Mouse (Mus musculus) heart, embryonic 16.5 days (tissue): ENCODE data around the gene Rcan1. TPM values are rescaled to one million over a fixed set of nuclear protein-coding genes. Genes with fewer than 3 reads are reported as not detected.

Experiments used
- ATAC-seq: fragments of 200-750 bp; cut with Nextera tagmentation; replicated peaks from 2 replicates; pipeline ENCODE4 v1.8.0; 2017; ENCODE audit warnings: moderate number of reproducible peaks; ENCODE audit not compliant: insufficient read depth, low FRiP score; ENCODE audit errors: extremely low read depth
- H3K27ac ChIP-seq: fragments of 300-500 bp; sonication (generic); 2 replicates; pipeline ENCODE4 v1.5.1; 2014; ENCODE audit warnings: mild to moderate bottlenecking, low read length, control low read depth, moderate library complexity
- H3K27me3 ChIP-seq: fragments of 300-500 bp; sonication (generic); 2 replicates; pipeline ENCODE4 v1.6.1; 2014; ENCODE audit warnings: low read length, mixed read lengths; ENCODE audit not compliant: control insufficient read depth, insufficient read depth
- H3K36me3 ChIP-seq: fragments of 300-500 bp; sonication (generic); 2 replicates; pipeline ENCODE4 v1.6.1; 2014; ENCODE audit not compliant: control insufficient read depth, insufficient read depth
- H3K4me1 ChIP-seq: fragments of 300-500 bp; sonication (generic); 2 replicates; pipeline ENCODE4 v1.6.1; 2014; ENCODE audit warnings: low read length, mixed read lengths; ENCODE audit not compliant: control insufficient read depth, insufficient read depth
- H3K4me2 ChIP-seq: fragments of 300-500 bp; sonication (generic); 2 replicates; pipeline ENCODE4 v1.6.1; 2014; ENCODE audit warnings: low read depth, mild to moderate bottlenecking, control low read depth, low read length
- H3K4me3 ChIP-seq: fragments of 300-500 bp; sonication (generic); 2 replicates; pipeline ENCODE4 v1.5.1; 2014; ENCODE audit warnings: mild to moderate bottlenecking, control low read depth, low read length
- H3K9ac ChIP-seq: fragments of 300-500 bp; sonication (generic); 2 replicates; pipeline ENCODE4 v1.6.1; 2014; ENCODE audit warnings: low read length, control low read depth
- H3K9me3 ChIP-seq: fragments of 300-500 bp; sonication (generic); replicated peaks from 2 replicates; pipeline ENCODE4 v1.6.1; 2016; ENCODE audit warnings: low read length; ENCODE audit not compliant: control insufficient read depth
- WGBS: fragments of 180-500 bp; shearing (Covaris S2); extraction: QIAGEN DNeasy Blood & Tissue Kit; methylation state at CpG from one replicate; pipeline ENCODE4 v1.1.7; 2014; 5-methylcytosine and 5-hydroxymethylcytosine counted together
- polyA plus RNA-seq: library from polyadenylated mRNA; unstranded; fragments of >200 nt; fragmentation: Nextera tagmentation; extraction: Ambion mirVana; gene quantifications from 2 replicates; pipeline ENCODE4 v1.2.1, GENCODE M21; 2015

Rcan1 gene
- polyA plus RNA-seq, 1 experiment from 2014 or later, result 80.7 TPM

DNA sequence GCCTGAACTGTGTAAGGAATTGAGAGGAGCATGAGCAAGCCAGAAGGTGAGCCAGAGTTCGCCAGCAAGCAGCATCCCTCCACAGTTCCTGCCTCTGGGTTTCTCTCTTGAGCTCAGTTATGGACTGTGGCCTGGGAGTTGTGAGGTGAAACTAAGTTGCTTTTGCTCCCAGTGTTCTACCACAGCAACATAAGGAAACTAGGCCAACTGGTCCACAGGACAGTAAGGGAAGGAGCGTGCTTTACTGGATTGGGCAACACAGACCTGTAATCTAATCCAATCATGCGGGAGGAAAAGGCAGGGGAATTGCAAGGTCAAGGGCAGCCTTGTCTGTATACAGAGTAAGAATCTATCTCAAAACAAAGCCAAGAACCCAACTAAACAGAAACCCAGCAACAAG lies 37.5 kb downstream of the Rcan1 start:
- no peaks in the 10 kb centered on the region for H3K27me3 ChIP-seq
- H3K36me3 ChIP-seq, result no peaks in the 10 kb centered on the region
- ATAC-seq, result no peak
- H3K4me3 ChIP-seq, result no peak overlapping the region
- no peak overlapping the region for H3K4me2 ChIP-seq
- peaks cover 44% of the 10 kb centered on the region for H3K4me1 ChIP-seq
- no peaks in the 10 kb centered on the region for H3K9me3 ChIP-seq
- H3K9ac ChIP-seq, result no peak overlapping the region
- WGBS, result 84% methylated on average over 3 of the region's 3 CpGs
- no peak overlapping the region for H3K27ac ChIP-seq

DNA sequence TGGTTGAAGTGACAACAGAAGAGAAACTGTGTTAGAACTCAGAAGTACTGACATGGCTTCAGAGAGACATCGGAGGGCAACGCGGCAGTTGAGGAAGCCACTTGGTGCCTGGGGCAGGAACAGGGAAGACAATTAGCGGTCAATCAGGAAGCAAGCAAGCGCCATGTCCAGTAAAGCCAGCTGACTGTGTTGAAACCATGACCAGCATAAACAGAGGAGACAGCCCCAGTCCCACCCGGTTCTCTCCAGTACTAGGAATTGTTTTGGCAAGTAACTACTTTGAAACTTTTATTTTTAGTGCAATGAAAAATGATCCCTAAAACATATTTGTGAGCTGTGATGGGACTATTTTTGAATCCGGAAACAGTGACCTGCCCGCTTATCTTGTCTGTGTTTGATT lies 39.9 kb downstream of the Rcan1 start:
- peaks cover 60% of the 10 kb centered on the region for H3K4me1 ChIP-seq
- no peak overlapping the region for H3K4me2 ChIP-seq
- WGBS, result 72% methylated on average over 8 of the region's 8 CpGs
- no peak overlapping the region for H3K4me3 ChIP-seq
- no peaks in the 10 kb centered on the region for H3K9me3 ChIP-seq
- no peak overlapping the region for H3K9ac ChIP-seq
- no peaks in the 10 kb centered on the region for H3K36me3 ChIP-seq
- H3K27me3 ChIP-seq, result no peaks in the 10 kb centered on the region
- H3K27ac ChIP-seq, result peak overlapping the region; percentile 97
- ATAC-seq, result no peak

DNA sequence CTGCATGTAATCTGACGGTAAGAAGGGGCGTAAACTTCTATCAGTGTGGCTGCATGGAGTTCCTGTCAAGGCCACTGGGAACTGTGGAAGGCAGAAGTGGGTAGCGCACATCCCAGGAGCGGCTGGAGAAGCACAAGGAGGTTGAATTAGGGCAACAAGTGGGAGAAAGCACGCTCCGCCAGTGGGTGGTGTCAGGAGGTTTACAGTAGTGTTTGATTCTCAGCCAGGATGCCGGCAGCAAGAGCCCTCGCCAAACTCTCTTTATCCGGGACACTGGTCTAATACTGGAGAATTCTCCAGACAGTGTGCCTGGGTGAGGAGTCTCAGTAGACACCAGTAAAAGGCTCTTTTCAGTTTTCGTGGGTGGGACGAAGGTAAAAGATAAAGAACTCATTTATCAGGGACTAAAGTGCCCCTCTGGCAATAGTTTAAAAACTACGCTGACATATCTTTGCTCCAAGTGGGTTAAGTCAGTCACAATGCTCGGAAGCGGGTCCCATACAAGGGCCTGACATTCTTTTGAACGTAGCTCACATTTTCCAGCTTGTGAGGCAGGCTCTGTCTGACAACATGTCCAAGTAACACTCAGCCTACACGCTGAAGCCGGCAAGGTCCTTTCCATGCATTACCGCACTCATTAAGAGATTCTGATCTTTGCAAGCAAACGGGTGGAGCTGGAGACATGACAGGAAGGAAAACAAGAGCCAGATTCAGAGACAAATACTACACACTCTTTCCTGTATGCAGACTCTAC lies 42.3 kb downstream of the Rcan1 start:
- ATAC-seq, result peak; percentile 85

DNA sequence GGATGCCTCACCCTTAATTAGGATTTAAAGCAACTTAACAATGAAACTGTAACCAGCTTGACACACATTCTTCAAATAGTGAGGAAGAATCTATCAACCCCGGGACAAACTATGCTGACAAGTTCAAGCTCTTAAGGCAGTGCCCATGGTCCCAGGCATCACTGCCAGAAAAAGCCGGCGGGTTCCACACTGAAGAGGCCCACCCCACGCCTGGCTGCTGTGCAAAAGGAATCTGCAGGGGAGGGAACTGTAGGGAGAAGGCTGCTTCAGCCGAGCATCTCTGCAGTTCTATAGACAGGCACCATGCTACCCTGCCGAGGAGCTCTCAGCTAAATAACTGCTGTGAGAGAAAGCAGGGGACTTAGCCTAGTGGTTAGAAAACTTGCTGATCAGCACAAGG lies 44.0 kb downstream of the Rcan1 start:
- ATAC-seq, result no peak
- no peak overlapping the region for H3K4me2 ChIP-seq
- peaks cover 74% of the 10 kb centered on the region for H3K4me1 ChIP-seq
- no peaks in the 10 kb centered on the region for H3K36me3 ChIP-seq
- WGBS, result 26% methylated on average over 6 of the region's 6 CpGs
- no peaks in the 10 kb centered on the region for H3K9me3 ChIP-seq
- peak overlapping the region; percentile 97 for H3K27ac ChIP-seq
- H3K27me3 ChIP-seq, result no peaks in the 10 kb centered on the region
- H3K4me3 ChIP-seq, result no peak overlapping the region
- H3K9ac ChIP-seq, result peak overlapping the region; percentile 56

More for the DNA sequence above, 42.3 kb downstream of the Rcan1 start:
- H3K36me3 ChIP-seq, result no peaks in the 10 kb centered on the region
- H3K27ac ChIP-seq, result peak overlapping the region; percentile 97
- peak overlapping the region; percentile 16 for H3K4me3 ChIP-seq
- peak overlapping the region; percentile 69 for H3K9ac ChIP-seq
- no peaks in the 10 kb centered on the region for H3K27me3 ChIP-seq
- H3K9me3 ChIP-seq, result no peaks in the 10 kb centered on the region
- WGBS, result 7% methylated on average over 19 of the region's 19 CpGs
- peak overlapping the region; percentile 55 for H3K4me2 ChIP-seq
- peaks cover 58% of the 10 kb centered on the region for H3K4me1 ChIP-seq

DNA sequence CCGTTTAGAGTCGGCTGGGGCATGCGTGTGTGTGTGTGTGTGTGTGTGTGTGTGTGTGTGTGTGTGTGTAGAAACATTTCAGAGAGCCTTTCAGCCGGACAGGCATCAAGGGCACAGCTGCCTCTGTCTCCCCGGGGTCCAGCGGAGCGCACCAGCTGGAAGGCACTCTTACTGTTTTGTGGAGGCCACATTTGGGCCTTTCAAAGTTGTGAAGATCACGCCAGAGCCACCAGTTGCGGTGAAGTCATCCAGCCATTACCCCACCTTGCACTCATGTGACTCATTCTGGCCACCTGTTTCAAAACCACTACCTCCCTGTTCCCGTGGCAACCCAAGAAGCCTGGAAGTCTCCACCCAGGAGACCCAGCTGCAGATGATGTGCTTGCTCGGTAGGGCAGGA lies 44.8 kb downstream of the Rcan1 start:
- no peak overlapping the region for H3K4me2 ChIP-seq
- H3K27ac ChIP-seq, result peak overlapping the region; percentile 97
- no peaks in the 10 kb centered on the region for H3K27me3 ChIP-seq
- WGBS, result 62% methylated on average over 11 of the region's 11 CpGs
- H3K9ac ChIP-seq, result peak overlapping the region; percentile 7; the same call in 1 of the 2 replicates
- no peak overlapping the region for H3K4me3 ChIP-seq
- H3K4me1 ChIP-seq, result peaks cover 79% of the 10 kb centered on the region
- no peaks in the 10 kb centered on the region for H3K9me3 ChIP-seq
- ATAC-seq, result no peak
- H3K36me3 ChIP-seq, result no peaks in the 10 kb centered on the region

DNA sequence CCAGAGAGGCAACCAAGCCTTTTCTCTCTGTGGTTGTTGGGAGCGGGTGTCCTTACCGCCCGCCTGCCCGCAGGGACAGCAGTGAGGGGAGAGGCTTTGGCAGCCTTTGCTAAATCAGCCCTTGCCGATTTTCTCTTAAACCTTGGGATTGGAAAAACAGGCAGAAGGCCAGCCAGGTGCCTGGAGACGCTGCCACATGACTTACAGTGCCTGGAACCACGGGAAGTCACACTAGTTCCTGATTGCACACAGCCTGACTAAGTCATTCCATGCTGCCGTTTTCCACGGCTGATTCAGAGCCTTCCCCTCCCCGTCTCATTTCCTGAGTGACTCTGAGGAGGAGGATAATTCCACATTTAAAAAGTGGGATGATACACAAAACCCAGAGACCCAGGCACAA lies 47.3 kb downstream of the Rcan1 start:
- H3K4me1 ChIP-seq, result peaks cover 59% of the 10 kb centered on the region

DNA sequence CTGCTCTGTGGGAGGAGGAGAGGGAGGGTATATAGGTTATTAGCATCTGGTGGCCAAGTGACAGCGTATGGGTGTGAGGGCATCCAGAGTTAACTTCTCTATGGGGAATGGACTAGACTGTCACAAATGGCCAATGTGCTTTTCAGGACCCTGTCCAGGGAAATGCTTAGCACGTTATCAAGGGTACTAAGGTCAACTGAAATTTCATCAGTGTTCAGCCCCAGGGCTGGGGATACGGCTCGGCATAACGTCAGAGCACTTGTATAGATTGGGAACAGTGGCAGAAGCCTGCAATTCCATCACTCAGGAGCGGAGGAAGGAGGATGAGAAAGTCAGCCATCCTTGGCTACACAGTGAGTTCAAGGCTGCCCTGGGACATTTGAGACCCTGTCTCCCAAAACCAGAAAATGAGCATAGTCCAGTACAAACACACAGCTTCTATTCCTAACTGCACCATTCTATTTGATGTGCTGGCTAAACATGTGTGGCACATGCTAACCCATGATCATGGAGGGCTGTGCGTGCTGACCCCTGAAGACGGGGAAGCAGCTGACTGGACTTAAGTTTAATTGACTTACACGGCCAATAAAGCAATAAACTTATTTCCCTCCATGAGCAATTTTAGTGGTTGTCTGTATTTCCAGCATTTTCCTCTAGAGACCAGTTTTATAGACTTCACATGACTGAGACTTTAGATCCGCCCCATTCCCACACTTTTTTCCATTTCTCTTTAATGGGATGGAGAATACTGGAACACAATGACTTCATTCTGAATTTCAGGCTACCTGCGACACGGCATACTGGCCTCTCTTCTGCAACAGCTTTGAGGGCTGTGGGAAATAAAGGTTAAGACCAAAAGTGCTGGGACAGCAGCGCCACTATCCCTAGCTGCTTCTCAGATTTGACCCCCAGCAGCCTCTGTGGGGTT lies 48.0 kb downstream of the Rcan1 start:
- no peak overlapping the region for H3K4me3 ChIP-seq
- H3K36me3 ChIP-seq, result no peaks in the 10 kb centered on the region
- ATAC-seq, result no peak
- H3K4me1 ChIP-seq, result peaks cover 52% of the 10 kb centered on the region
- no peak overlapping the region for H3K4me2 ChIP-seq
- H3K27ac ChIP-seq, result peak overlapping the region; percentile 68
- H3K9ac ChIP-seq, result peak overlapping the region; percentile 56
- no peaks in the 10 kb centered on the region for H3K9me3 ChIP-seq
- no peaks in the 10 kb centered on the region for H3K27me3 ChIP-seq
- 77% methylated on average over 13 of the region's 13 CpGs for WGBS

More for the DNA sequence above, 47.3 kb downstream of the Rcan1 start:
- no peaks in the 10 kb centered on the region for H3K27me3 ChIP-seq
- peak overlapping the region; percentile 68 for H3K27ac ChIP-seq
- H3K4me2 ChIP-seq, result no peak overlapping the region
- no peak for ATAC-seq
- no peaks in the 10 kb centered on the region for H3K9me3 ChIP-seq
- no peaks in the 10 kb centered on the region for H3K36me3 ChIP-seq
- 51% methylated on average over 10 of the region's 10 CpGs for WGBS
- peak overlapping the region; percentile 56 for H3K9ac ChIP-seq
- H3K4me3 ChIP-seq, result no peak overlapping the region

DNA sequence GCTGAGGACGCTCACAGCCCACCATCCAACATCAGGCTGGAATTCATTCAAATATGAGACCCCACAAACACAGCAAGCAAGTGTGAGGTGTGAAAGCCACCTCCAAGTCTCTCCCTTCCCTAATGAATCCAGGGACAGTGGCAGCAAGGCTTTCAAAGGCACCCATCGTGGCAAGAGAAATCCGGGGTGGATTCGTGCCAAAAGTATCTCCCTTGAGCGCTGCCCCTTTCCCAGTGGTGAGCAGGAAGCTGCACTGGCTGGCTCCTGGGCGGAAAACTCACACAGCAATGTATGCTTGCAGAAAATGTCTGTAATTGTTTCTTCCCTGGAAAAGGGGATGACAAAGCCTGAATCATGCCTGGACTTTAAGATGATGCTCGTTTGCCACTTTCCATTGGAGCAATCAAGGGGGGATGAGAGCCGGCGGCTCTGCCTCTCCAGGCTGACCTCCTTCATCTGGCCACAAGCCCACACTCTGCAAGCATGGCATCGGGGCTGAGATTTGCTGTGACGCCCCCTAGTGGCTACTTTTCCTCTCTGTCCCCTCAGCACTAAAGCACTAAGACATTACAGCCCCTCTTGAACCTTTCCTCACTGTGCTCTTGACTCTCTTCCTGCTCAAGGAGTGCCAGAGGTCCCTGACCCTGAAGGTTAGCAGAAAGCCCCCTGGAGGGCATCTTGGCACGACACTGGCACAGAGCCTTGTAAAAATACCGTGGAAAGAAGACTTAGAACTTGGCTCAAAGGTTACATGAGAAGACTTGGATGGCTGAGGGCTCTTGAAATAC lies 49.3 kb downstream of the Rcan1 start:
- no peak overlapping the region for H3K9ac ChIP-seq
- peaks cover 42% of the 10 kb centered on the region for H3K4me1 ChIP-seq
- H3K27me3 ChIP-seq, result no peaks in the 10 kb centered on the region
- no peaks in the 10 kb centered on the region; the same call in 1 of the 2 replicates for H3K36me3 ChIP-seq
- ATAC-seq, result no peak
- no peak overlapping the region for H3K27ac ChIP-seq
- 53% methylated on average over 13 of the region's 13 CpGs for WGBS
- no peak overlapping the region for H3K4me2 ChIP-seq
- no peaks in the 10 kb centered on the region for H3K9me3 ChIP-seq
- no peak overlapping the region for H3K4me3 ChIP-seq
